Mouse (Mus musculus): ENCODE data around the gene Sec1.
"Not testable (repeated sequence)": the region's sequence is repeated elsewhere in the genome, so short reads cannot be mapped to it uniquely, and the experiment has no call there.

Gene Sec1

GRCm38 (mm10) chr7:45682144-45683126, 11.8 kb downstream of the Sec1 start:
- peak; percentile 69 for DNase-seq (ENCODE audit: extremely low read depth, insufficient read length, low spot score)

DNA sequence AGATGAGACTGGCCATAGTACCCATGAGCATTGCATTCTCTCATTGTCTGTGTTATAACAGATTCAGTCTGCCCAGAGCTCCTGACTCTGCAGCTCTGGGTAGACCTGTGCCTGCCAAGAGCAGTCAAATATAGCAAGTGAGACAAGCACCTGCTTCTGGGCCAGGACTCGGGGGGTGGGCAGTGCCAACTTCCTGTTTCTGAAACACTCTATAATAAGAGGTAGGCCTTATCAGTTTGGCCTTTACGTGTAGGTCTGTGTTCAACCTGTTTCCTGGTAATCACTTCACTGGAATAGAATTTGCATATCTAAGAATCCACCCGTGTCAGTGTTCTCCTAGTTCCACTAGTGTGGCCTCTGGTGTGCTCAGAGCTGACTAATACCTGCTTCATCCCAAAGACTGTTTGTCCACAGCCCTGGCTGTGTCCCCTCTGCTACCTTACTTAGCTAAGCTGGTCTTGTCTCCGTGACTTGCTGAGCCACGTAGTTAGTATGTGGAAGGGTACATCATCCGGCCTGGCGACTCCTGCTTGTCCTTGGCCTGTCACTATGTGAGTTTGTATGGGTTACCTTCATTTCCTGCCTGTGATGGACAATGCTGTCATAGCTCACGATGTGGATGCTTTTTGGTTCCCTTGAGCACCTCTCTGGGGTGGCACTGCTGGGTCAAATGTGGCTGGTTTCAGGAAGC, 13.0 kb downstream of the Sec1 start:
- no peak for DNase-seq (ENCODE audit: extremely low read depth, insufficient read length, low spot score)

- peak; percentile 73 for DNase-seq (ENCODE audit: extremely low read depth, insufficient read length, low spot score)
Measured at GRCm38 (mm10) chr7:45679966-45680621, 14.1 kb downstream of the Sec1 start.

DNA sequence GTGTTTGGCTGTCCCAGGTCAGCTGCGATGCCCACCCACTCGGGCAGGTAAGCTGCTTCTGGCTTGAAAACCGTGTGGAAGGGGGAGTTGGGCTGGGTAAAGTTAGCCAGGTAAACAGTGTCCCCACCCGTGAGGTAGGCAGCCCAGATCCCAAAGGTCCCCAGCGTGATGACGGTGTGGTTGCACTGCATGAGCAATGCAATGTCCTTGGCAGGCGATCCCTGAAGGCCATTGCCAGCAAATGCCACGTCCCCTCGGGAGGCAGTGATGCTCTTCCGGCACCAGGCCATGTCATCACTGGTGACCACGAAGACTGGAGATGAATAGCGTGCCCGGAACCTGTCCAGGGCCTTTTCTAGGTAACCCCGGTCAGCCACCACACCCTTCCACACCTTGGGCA, 15.7 kb downstream of the Sec1 start:
- DNase-seq (ENCODE audit: extremely low read depth, insufficient read length, low spot score): peak; percentile 60

- DNase-seq (ENCODE audit: extremely low read depth, insufficient read length, low spot score): no peak
Measured at GRCm38 (mm10) chr7:45677627-45678295, 16.4 kb downstream of the Sec1 start.

GRCm38 (mm10) chr7:45668921-45669320, 25.3 kb downstream of the Sec1 start:
- no peak for DNase-seq (ENCODE audit: extremely low read depth, insufficient read length, low spot score)

DNA sequence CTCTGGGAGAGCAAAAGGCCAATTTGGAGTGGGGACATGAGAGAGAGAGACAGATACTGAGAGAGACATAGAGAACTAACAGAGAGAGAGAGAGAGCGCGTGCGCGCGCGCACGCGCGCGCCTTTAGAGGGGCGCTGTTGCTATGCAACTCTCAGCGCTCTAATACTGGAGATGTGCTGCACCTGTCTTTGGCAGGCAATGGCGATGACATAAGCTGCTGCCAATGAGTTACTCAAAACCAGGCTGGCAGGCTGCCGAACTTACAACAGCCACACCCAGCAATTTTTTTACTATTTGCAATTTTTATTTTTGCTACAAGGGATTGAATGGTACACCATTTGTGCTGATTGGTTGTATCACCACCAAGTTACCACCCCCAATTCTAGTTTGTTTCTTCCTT, 26.4 kb downstream of the Sec1 start:
- DNase-seq (ENCODE audit: extremely low read depth, insufficient read length, low spot score): no peak

- DNase-seq (ENCODE audit: extremely low read depth, insufficient read length, low spot score): no peak
Measured at GRCm38 (mm10) chr7:45666161-45666560, 28.0 kb downstream of the Sec1 start, which contains the start of gene Fut2. Fut2 (minus strand) TSS chr7:45666394.

- no peak for DNase-seq (ENCODE audit: extremely low read depth, insufficient read length, low spot score)
Measured at GRCm38 (mm10) chr7:45665303-45666138, 28.7 kb downstream of the Sec1 start.

GRCm38 (mm10) chr7:45661702-45662101, 32.5 kb downstream of the Sec1 start:
- DNase-seq (ENCODE audit: extremely low read depth, insufficient read length, low spot score): not testable (repeated sequence)

DNA sequence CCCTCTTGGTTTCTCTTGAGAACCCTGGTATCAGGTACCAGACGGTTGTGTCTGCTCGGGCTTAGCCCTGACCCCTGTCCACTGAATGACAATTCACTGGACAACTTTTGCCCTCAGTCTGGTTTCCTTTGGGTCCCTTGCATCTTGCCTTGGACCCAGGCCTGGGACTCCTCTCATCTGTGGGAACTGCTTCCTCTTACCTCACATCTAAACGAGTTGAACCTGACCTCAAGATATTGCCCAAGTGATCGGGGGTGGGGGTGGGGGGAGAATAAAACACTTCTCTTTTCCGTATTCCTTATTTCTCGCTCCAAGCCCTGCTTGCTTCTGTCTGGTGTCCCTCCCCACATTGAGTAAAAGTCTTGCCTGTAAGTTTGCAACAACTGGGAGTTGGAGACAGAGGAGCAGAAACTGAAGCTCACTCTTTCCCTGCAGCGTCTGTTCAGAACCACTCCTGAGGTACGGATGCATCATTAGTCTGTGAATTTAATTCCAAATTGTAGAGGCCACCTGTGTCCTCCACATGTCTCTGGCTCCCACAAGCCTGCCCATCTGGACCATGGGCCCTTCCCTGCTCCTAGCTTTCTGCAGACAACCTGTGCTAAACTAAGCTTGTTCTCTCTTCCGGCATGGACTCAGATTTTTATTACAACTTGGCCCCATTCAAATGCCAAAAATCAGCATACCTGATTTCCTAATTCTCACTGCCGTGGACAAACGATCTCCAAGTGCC, 33.3 kb downstream of the Sec1 start:
- no peak for DNase-seq (ENCODE audit: extremely low read depth, insufficient read length, low spot score)

- no peak for DNase-seq (ENCODE audit: extremely low read depth, insufficient read length, low spot score)
Measured at GRCm38 (mm10) chr7:45654424-45655047, 39.7 kb downstream of the Sec1 start.

DNA sequence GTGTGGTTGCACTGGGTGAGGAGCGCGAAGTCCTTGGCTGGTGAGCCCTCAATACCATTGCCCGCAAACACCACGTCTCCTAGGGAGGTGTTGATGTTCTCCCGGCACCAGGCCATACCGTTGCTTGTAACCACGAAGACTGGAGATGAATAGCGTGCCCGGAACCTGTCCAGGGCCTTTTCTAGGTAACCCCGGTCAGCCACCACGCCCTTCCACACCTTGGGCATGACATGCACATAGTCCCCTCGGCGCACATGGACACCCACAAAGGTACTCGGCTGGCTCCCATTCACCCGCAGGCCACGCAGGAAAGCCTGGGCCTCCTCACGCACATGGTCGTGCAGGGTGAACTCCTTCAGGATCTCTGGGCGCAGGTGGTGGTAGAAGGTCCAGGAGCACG, 43.7 kb downstream of the Sec1 start:
- DNase-seq (ENCODE audit: extremely low read depth, insufficient read length, low spot score): not testable (repeated sequence)

DNA sequence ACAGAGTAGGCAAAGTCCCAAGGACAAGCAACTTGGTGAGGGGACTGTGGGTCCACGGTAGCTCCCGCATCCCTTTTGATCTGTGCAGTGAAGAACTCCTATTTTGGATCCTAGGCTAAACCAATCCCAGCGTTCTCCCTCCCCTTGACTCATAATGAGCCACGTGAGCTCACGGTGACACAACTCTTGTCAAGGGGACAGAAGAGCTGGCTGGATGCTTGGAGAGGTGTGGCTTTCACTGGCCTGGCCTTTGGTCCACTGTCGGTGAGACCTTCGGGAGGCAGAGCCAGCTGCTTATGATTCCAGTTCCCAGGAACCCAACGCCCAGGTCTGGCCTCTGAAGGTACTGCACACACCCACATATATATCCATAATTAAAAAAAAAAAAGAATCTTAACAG, 44.9 kb downstream of the Sec1 start:
- DNase-seq (ENCODE audit: extremely low read depth, insufficient read length, low spot score): no peak

DNA sequence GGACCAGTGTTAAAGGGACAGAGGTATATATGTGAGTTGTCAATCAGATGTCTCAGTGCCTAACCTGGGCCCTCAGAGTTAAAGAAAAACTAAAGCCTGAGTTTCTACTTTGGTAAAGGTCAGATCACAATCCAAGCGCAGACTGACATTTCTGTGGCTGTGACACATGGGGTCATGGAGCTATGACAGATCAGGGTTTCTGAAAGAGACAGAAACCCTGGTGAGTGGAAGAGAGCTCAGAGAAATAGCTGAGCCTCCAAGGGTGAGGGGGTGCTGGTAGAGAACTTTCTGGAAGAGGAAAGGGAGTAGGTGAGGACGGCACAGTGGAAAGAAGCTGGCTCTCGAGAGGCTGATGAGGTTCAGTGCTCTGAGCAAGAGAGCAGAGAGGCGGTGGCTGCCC, 47.5 kb downstream of the Sec1 start:
- no peak for DNase-seq (ENCODE audit: extremely low read depth, insufficient read length, low spot score)

DNA sequence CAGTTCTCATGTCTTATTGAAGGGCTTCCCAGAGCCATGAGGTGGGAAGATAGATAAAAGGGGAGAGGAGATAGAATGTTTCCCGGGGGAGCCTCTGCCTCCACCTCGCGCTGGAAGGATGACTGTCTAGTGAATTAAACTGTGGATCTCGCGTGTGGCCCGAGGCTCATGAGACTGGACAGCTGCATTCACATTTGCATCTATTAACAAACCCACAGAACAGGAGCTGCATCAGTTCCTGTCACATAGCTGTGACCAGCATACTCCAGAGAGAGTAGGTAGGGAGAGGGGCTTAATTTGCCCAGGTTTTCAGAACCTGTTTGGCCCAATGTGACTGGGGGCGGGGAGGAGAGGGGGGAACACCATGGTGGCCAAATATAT, 48.6 kb downstream of the Sec1 start:
- no peak for DNase-seq (ENCODE audit: extremely low read depth, insufficient read length, low spot score)

- DNase-seq (ENCODE audit: extremely low read depth, insufficient read length, low spot score): no peak
Measured at GRCm38 (mm10) chr7:45644872-45645590, 49.2 kb downstream of the Sec1 start.

GRCm38 (mm10) chr7:45644183-45644582, 50.0 kb downstream of the Sec1 start:
- no peak for DNase-seq (ENCODE audit: extremely low read depth, insufficient read length, low spot score)
